Mouse (Mus musculus) cerebellum, postnatal 14 days (tissue): ENCODE data around the gene Plcb2.

Experiments
- DNase-seq, 2 experiments: peaks; one replicate each; pipeline ENCODE4 v3.0.0; 2021; ENCODE audit warnings: mixed read lengths in 2 of 2

Plcb2 gene

GRCm38 (mm10) chr2:118749341-118749884, 21.2 kb upstream of the Plcb2 start:
- no peak for DNase-seq

GRCm38 (mm10) chr2:118747301-118747960, 19.2 kb upstream of the Plcb2 start:
- DNase-seq = peak; percentile 65 to 72

- DNase-seq = peak; percentile 63 to 65
Observed at GRCm38 (mm10) chr2:118745915-118746901, 18.0 kb upstream of the Plcb2 start.

GRCm38 (mm10) chr2:118745232-118745884, 17.1 kb upstream of the Plcb2 start, which contains the start of gene Inafm2:
TSS of gene Inafm2 (plus strand) at chr2:118745758.
- peak; percentile 89 to 91 for DNase-seq

GRCm38 (mm10) chr2:118744621-118745020, 16.4 kb upstream of the Plcb2 start:
- no peak for DNase-seq

- DNase-seq = peak; percentile 51 to 69
Observed at GRCm38 (mm10) chr2:118743261-118743943, 15.2 kb upstream of the Plcb2 start.

- no peak for DNase-seq
Observed at GRCm38 (mm10) chr2:118741183-118741582, 12.9 kb upstream of the Plcb2 start.

- no peak for DNase-seq
Observed at GRCm38 (mm10) chr2:118740341-118740740, 12.1 kb upstream of the Plcb2 start.

GRCm38 (mm10) chr2:118733341-118733740, 5.1 kb upstream of the Plcb2 start:
- DNase-seq = peak; percentile 65 to 74

- DNase-seq = no peak
Observed at GRCm38 (mm10) chr2:118731981-118732380, 3.7 kb upstream of the Plcb2 start.

- DNase-seq = peak; percentile 48 to 70
Observed at GRCm38 (mm10) chr2:118730622-118730915, 2.3 kb upstream of the Plcb2 start.

GRCm38 (mm10) chr2:118729816-118730621, 1.8 kb upstream of the Plcb2 start:
- DNase-seq = no peak

- no peak for DNase-seq
Observed at GRCm38 (mm10) chr2:118729194-118729593, 956 bp upstream of the Plcb2 start.

- DNase-seq = no peak
Observed at GRCm38 (mm10) chr2:118727911-118728310, 327 bp downstream of the Plcb2 start.

- DNase-seq = no peak
Observed at GRCm38 (mm10) chr2:118726873-118727272, 1.4 kb downstream of the Plcb2 start.

- DNase-seq = no peak
Observed at GRCm38 (mm10) chr2:118725511-118725910, 2.7 kb downstream of the Plcb2 start.

GRCm38 (mm10) chr2:118723693-118724486, 4.3 kb downstream of the Plcb2 start:
- DNase-seq = no peak

- peak in 1 of 2 experiments; percentile 59 for DNase-seq
Observed at GRCm38 (mm10) chr2:118716677-118717076, 11.6 kb downstream of the Plcb2 start.

GRCm38 (mm10) chr2:118714230-118714629, 14.0 kb downstream of the Plcb2 start:
- DNase-seq = no peak

GRCm38 (mm10) chr2:118713631-118714030, 14.6 kb downstream of the Plcb2 start:
- DNase-seq = no peak

GRCm38 (mm10) chr2:118711038-118711494, 17.2 kb downstream of the Plcb2 start:
- peak; percentile 53 to 62 for DNase-seq
